Mouse (Mus musculus) midbrain, embryonic 16.5 days (tissue): Measurements from ENCODE around the gene Cacnb3. TPM values are rescaled to one million over a fixed set of nuclear protein-coding genes. Genes with fewer than 3 reads are reported as not detected.

Source experiments
- ATAC-seq: fragments of 200-750 bp; cut with Nextera tagmentation; 2 replicates; pipeline ENCODE4 v1.8.0; 2017; ENCODE audit warnings: moderate TSS enrichment
- H3K27ac ChIP-seq: fragments of 300-500 bp; sonication (generic); 2 replicates; pipeline ENCODE4 v1.5.1; 2014; ENCODE audit warnings: mild to moderate bottlenecking, low read length, mixed read lengths
- H3K27me3 ChIP-seq: fragments of 300-500 bp; sonication (generic); 2 replicates; pipeline ENCODE4 v1.6.1; 2014; ENCODE audit warnings: low read depth, low read length, mixed read lengths; ENCODE audit not compliant: control insufficient read depth, insufficient read depth
- H3K36me3 ChIP-seq: fragments of 300-500 bp; sonication (generic); 2 replicates; pipeline ENCODE4 v1.6.1; 2014; ENCODE audit warnings: mild to moderate bottlenecking, low read length, moderate library complexity, mixed read lengths; ENCODE audit not compliant: control insufficient read depth, insufficient read depth
- H3K4me1 ChIP-seq: fragments of 300-500 bp; sonication (generic); 2 replicates; pipeline ENCODE4 v1.6.1; 2014; ENCODE audit warnings: mild to moderate bottlenecking, low read length, mixed read lengths; ENCODE audit not compliant: control insufficient read depth, insufficient read depth
- H3K4me2 ChIP-seq: fragments of 300-500 bp; sonication (generic); 2 replicates; pipeline ENCODE4 v1.6.1; 2014; ENCODE audit warnings: mild to moderate bottlenecking, low read length, mixed read lengths
- H3K4me3 ChIP-seq: fragments of 300-500 bp; sonication (generic); 2 replicates; pipeline ENCODE4 v1.5.1; 2014; ENCODE audit warnings: low read depth, mild to moderate bottlenecking, low read length, moderate library complexity, mixed read lengths
- H3K9ac ChIP-seq: fragments of 300-500 bp; sonication (generic); 2 replicates; pipeline ENCODE4 v1.6.1; 2014; ENCODE audit warnings: low read depth, low read length, mixed read lengths
- H3K9me3 ChIP-seq: fragments of 300-500 bp; sonication (generic); replicated peaks from 2 replicates; pipeline ENCODE4 v1.6.1; 2014; ENCODE audit warnings: mild to moderate bottlenecking, low read length, mixed read lengths; ENCODE audit not compliant: control insufficient read depth, poor library complexity, severe bottlenecking
- WGBS: fragments of 180-500 bp; shearing (Covaris S2); extraction: QIAGEN DNeasy Blood & Tissue Kit; methylation state at CpG from one replicate; pipeline ENCODE4 v1.1.7; 2014; 5-methylcytosine and 5-hydroxymethylcytosine counted together
- polyA plus RNA-seq: library from polyadenylated mRNA; unstranded; fragments of >200 nt; fragmentation: Nextera tagmentation; extraction: Ambion mirVana; gene quantifications from 2 replicates; pipeline ENCODE4 v1.2.1, GENCODE M21; 2015

Gene Cacnb3
- polyA plus RNA-seq, 1 experiment from 2014 or later = 198 TPM

GRCm38 (mm10) chr15:98595049-98595448 lies 35.6 kb upstream of the Cacnb3 start:
- H3K27ac ChIP-seq = no peak overlapping the region
- H3K4me1 ChIP-seq = no peaks in the 10 kb centered on the region
- ATAC-seq = no peak
- H3K36me3 ChIP-seq = peaks cover 49% of the 10 kb centered on the region
- WGBS = 95% methylated on average over 5 of the region's 5 CpGs
- H3K9me3 ChIP-seq = no peaks in the 10 kb centered on the region
- H3K9ac ChIP-seq = no peak overlapping the region
- no peaks in the 10 kb centered on the region for H3K27me3 ChIP-seq
- H3K4me3 ChIP-seq = no peak overlapping the region
- no peak overlapping the region for H3K4me2 ChIP-seq

DNA sequence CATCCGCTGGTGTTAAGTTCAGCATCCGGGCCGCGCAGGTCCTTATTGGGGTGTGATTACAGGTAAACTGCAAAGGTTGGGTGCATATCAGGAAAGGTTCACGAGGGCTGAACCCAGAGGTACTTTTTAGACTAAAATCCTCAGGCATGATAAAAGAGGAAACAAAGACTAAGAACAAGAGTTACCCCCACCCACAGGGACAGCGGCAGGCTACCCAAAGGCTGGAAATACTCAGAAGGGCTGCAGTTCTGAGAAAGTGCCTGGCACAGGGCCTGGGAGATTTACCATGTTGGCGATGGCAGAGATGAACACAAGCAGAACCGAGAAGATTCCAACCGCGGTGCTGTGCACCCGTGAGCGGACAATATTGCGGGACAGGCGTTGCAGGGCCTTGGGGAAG lies 34.0 kb upstream of the Cacnb3 start:
- Histone ChIP-seq H3K27me3 (no peaks in the 10 kb centered on the region), H3K36me3 (peaks cover 49% of the 10 kb centered on the region), H3K27ac (no peak overlapping the region), H3K4me1 (no peaks in the 10 kb centered on the region), H3K9me3 (no peaks in the 10 kb centered on the region), H3K4me2 (no peak overlapping the region), H3K4me3 (no peak overlapping the region), H3K9ac (no peak overlapping the region)
- 96% methylated on average over 14 of the region's 14 CpGs for WGBS
- ATAC-seq = no peak

DNA sequence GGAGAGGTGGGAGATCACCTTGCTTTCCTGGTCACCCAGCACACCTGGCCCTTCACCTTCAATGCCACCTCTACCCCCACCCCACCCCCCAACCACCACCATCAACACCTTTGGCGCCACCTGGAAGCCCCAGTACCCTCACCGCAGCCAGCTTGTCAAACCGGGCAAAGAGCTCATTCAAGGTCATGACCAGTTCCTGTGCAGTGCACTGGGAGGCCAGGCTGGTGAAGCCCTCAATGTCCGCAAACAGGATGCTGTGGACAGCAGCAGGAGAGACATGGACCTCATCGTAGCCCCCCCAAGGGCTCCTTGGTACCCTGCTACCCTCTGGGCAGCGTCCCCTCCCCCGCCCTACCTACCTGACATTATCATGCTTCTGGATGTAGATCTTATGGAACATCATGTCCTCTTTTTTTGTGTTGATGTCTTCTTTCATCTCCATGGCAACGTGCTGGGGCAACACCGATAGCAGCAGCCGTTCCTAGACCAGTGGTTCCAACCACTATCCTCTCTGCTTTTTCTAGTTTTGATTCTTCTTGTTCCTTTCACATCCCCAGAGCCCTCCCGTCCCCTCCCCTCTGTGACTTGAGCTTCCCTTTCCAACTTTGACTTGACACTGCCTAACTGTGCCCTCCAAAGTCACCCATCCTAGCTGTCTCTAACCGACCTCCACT lies 30.5 kb upstream of the Cacnb3 start:
- Histone ChIP-seq H3K9me3 (no peaks in the 10 kb centered on the region), H3K27ac (no peak overlapping the region), H3K27me3 (no peaks in the 10 kb centered on the region), H3K9ac (no peak overlapping the region), H3K36me3 (peaks cover 32% of the 10 kb centered on the region), H3K4me1 (peaks cover 8% of the 10 kb centered on the region), H3K4me3 (no peak overlapping the region), H3K4me2 (no peak overlapping the region)
- no peak for ATAC-seq
- WGBS = 86% methylated on average over 12 of the region's 12 CpGs

- Histone ChIP-seq H3K27ac (no peak overlapping the region), H3K9ac (no peak overlapping the region), H3K9me3 (no peaks in the 10 kb centered on the region), H3K4me3 (no peak overlapping the region), H3K27me3 (no peaks in the 10 kb centered on the region), H3K4me1 (peaks cover 10% of the 10 kb centered on the region), H3K36me3 (peaks cover 23% of the 10 kb centered on the region), H3K4me2 (peak overlapping the region; percentile 8; the same call in 1 of the 2 replicates)
- 86% methylated on average over 7 of the region's 7 CpGs for WGBS
- ATAC-seq = no peak
Observed at GRCm38 (mm10) chr15:98601832-98602190, 28.8 kb upstream of the Cacnb3 start.

GRCm38 (mm10) chr15:98602191-98602881 lies 28.3 kb upstream of the Cacnb3 start:
- no peak for ATAC-seq
- peaks cover 15% of the 10 kb centered on the region for H3K4me1 ChIP-seq
- no peak overlapping the region for H3K4me3 ChIP-seq
- peaks cover 18% of the 10 kb centered on the region for H3K36me3 ChIP-seq
- no peak overlapping the region for H3K9ac ChIP-seq
- whole genome bisulfite sequencing = 66% methylated on average over 13 of the region's 13 CpGs
- no peaks in the 10 kb centered on the region for H3K27me3 ChIP-seq
- no peak overlapping the region for H3K27ac ChIP-seq
- no peaks in the 10 kb centered on the region for H3K9me3 ChIP-seq
- peak overlapping the region; percentile 8; the same call in 1 of the 2 replicates for H3K4me2 ChIP-seq

- H3K27ac ChIP-seq = no peak overlapping the region
- H3K9ac ChIP-seq = no peak overlapping the region
- no peak overlapping the region for H3K4me2 ChIP-seq
- peaks cover 13% of the 10 kb centered on the region; the same call in 1 of the 2 replicates for H3K36me3 ChIP-seq
- no peak for ATAC-seq
- H3K4me3 ChIP-seq = no peak overlapping the region
- WGBS = 69% methylated on average over 4 of the region's 4 CpGs
- H3K27me3 ChIP-seq = no peaks in the 10 kb centered on the region
- H3K9me3 ChIP-seq = no peaks in the 10 kb centered on the region
- peaks cover 22% of the 10 kb centered on the region for H3K4me1 ChIP-seq
Observed at GRCm38 (mm10) chr15:98602921-98603458, 27.6 kb upstream of the Cacnb3 start.

- peaks cover 11% of the 10 kb centered on the region; the same call in 1 of the 2 replicates for H3K36me3 ChIP-seq
- 95% methylated on average over 24 of the region's 24 CpGs for WGBS
Observed at GRCm38 (mm10) chr15:98604041-98604575, 26.5 kb upstream of the Cacnb3 start.

DNA sequence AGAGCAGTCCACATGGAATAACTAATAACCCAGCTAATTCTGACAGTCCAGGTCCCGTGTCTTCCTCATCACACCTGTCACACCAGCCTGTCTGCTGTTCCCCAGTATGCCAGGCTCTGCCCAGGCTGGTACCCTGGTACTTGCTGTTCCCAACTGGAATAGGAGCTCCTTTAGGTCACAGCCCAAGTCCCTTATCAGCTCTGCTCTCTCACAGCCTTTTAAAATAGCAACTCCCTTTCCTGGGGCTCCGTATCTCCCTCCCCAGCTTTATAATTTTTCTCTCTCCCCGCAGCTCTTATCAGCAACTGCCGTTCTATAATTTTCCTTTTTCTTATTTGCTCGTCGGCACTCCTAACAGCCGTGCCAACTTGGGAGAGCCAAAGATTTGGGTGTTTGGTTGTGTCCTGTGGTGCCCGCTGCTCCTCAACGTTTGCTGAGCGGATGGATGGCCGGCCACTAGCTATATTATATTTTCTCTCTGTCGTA lies 24.5 kb upstream of the Cacnb3 start:
- 90% methylated on average over 12 of the region's 12 CpGs for WGBS
- no peak overlapping the region for H3K4me2 ChIP-seq
- no peak overlapping the region for H3K9ac ChIP-seq

More at GRCm38 (mm10) chr15:98604041-98604575, 26.5 kb upstream of the Cacnb3 start:
- no peak overlapping the region for H3K4me2 ChIP-seq
- no peaks in the 10 kb centered on the region for H3K9me3 ChIP-seq
- no peak for ATAC-seq
- peaks cover 29% of the 10 kb centered on the region for H3K4me1 ChIP-seq
- no peak overlapping the region for H3K4me3 ChIP-seq
- no peak overlapping the region for H3K9ac ChIP-seq
- no peak overlapping the region for H3K27ac ChIP-seq
- H3K27me3 ChIP-seq = no peaks in the 10 kb centered on the region

GRCm38 (mm10) chr15:98606739-98607138 lies 23.9 kb upstream of the Cacnb3 start:
- H3K27ac ChIP-seq = no peak overlapping the region
- no peaks in the 10 kb centered on the region for H3K27me3 ChIP-seq
- H3K36me3 ChIP-seq = peaks cover 8% of the 10 kb centered on the region; the same call in 1 of the 2 replicates
- H3K4me3 ChIP-seq = no peak overlapping the region
- no peak overlapping the region for H3K4me2 ChIP-seq
- 65% methylated on average over 9 of the region's 9 CpGs for WGBS
- H3K9me3 ChIP-seq = no peaks in the 10 kb centered on the region
- peaks cover 33% of the 10 kb centered on the region for H3K4me1 ChIP-seq
- no peak overlapping the region for H3K9ac ChIP-seq
- ATAC-seq = no peak

More for the DNA sequence above, 24.5 kb upstream of the Cacnb3 start:
- Histone ChIP-seq H3K27ac (no peak overlapping the region), H3K4me3 (no peak overlapping the region), H3K9me3 (no peaks in the 10 kb centered on the region), H3K4me1 (peaks cover 33% of the 10 kb centered on the region), H3K27me3 (no peaks in the 10 kb centered on the region), H3K36me3 (peaks cover 8% of the 10 kb centered on the region; the same call in 1 of the 2 replicates)
- ATAC-seq = no peak
